Mouse (Mus musculus): Measurements from ENCODE around the gene Osbpl5. TPM values are rescaled to one million over a fixed set of nuclear protein-coding genes. Genes with fewer than 3 reads are reported as not detected.

Osbpl5 gene
- polyA plus RNA-seq, 1 experiment from 2014 or later: 36.6 TPM

- Histone ChIP-seq H3K27me3 (replicated peaks) (peaks cover 43% of the 10 kb centered on the region), H3K27ac (ENCODE audit: poor library complexity, severe bottlenecking) (no peak overlapping the region), H3K36me3 (no peaks in the 10 kb centered on the region), H3K4me3 (no peak overlapping the region), H3K9ac (no peak overlapping the region), H3K4me2 (no peak overlapping the region), H3K4me1 (replicated peaks) (peaks cover 33% of the 10 kb centered on the region), H3K9me3 (replicated peaks) (no peaks in the 10 kb centered on the region)
- no peak for ATAC-seq (ENCODE audit: insufficient number of reproducible peaks, low FRiP score)
- 62% methylated on average over 3 of the region's 3 CpGs for WGBS
Observed at GRCm38 (mm10) chr7:143752606-143753005, 4.2 kb downstream of the Osbpl5 start.

- Histone ChIP-seq H3K36me3 (no peaks in the 10 kb centered on the region), H3K27ac (ENCODE audit: poor library complexity, severe bottlenecking) (no peak overlapping the region), H3K9ac (no peak overlapping the region), H3K4me3 (no peak overlapping the region), H3K27me3 (replicated peaks) (peaks cover 40% of the 10 kb centered on the region), H3K9me3 (replicated peaks) (no peaks in the 10 kb centered on the region), H3K4me2 (no peak overlapping the region), H3K4me1 (replicated peaks) (peaks cover 27% of the 10 kb centered on the region)
- ATAC-seq (ENCODE audit: insufficient number of reproducible peaks, low FRiP score): no peak
- 31% methylated on average over 4 of the region's 4 CpGs for whole genome bisulfite sequencing
Observed at GRCm38 (mm10) chr7:143752056-143752455, 4.7 kb downstream of the Osbpl5 start.

GRCm38 (mm10) chr7:143751380-143751779 is 5.4 kb downstream of the Osbpl5 start:
- no peak for ATAC-seq (ENCODE audit: insufficient number of reproducible peaks, low FRiP score)
- peaks cover 36% of the 10 kb centered on the region for H3K27me3 ChIP-seq (replicated peaks)
- no peak overlapping the region for H3K4me2 ChIP-seq
- H3K4me3 ChIP-seq: no peak overlapping the region
- peaks cover 21% of the 10 kb centered on the region for H3K4me1 ChIP-seq (replicated peaks)
- WGBS: 62% methylated on average over 1 of the region's 1 CpGs
- no peaks in the 10 kb centered on the region for H3K36me3 ChIP-seq
- no peak overlapping the region for H3K9ac ChIP-seq
- no peak overlapping the region for H3K27ac ChIP-seq (ENCODE audit: poor library complexity, severe bottlenecking)
- no peaks in the 10 kb centered on the region for H3K9me3 ChIP-seq (replicated peaks)

DNA sequence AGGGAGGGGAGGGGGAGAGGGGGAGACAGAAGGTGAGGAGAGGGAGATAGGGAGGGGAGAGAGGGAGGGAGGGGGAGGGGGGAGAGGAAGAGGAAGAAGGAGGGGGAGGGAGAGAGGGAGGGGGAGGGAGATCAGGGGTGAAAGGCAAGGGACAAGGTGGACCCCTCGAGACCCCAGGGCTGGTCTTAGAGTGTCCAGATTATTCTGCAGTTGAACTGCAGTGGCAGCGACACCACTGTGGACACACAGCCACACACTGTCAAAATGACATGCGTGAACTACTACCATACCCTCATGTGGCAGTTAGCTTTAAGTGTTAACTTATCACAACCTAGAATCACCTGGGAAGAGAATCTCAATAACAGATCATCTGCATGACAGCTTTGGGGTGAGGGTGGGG is 7.7 kb downstream of the Osbpl5 start:
- Histone ChIP-seq H3K4me2 (no peak overlapping the region), H3K36me3 (no peaks in the 10 kb centered on the region), H3K27me3 (replicated peaks) (peaks cover 14% of the 10 kb centered on the region), H3K4me1 (replicated peaks) (peaks cover 22% of the 10 kb centered on the region), H3K27ac (ENCODE audit: poor library complexity, severe bottlenecking) (no peak overlapping the region), H3K4me3 (no peak overlapping the region), H3K9ac (no peak overlapping the region), H3K9me3 (replicated peaks) (no peaks in the 10 kb centered on the region)
- WGBS: 67% methylated on average over 3 of the region's 3 CpGs
- ATAC-seq (ENCODE audit: insufficient number of reproducible peaks, low FRiP score): no peak

- H3K27ac ChIP-seq (ENCODE audit: poor library complexity, severe bottlenecking): no peak overlapping the region
Observed at GRCm38 (mm10) chr7:143748041-143748868, 8.5 kb downstream of the Osbpl5 start.

DNA sequence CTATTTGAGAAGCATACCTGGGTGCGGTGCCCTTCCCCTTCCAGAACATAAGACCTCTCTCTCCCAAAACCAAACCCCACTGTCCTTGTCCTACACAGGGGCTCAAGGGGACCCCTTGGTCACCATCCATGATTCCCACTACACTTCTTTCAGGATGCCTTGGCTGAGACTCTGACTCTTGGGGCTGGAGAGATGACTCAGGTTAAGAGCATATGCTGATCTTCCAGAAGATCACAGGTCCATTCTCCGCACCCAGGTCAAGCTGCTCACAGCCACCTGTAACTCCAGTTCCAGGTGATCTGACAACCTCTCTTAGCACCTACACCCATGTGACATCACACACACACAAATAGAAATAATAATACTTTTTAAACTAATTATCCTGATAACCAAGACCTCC is 16.1 kb downstream of the Osbpl5 start:
- WGBS: 22% methylated on average over 2 of the region's 2 CpGs
- ATAC-seq (ENCODE audit: insufficient number of reproducible peaks, low FRiP score): no peak
- Histone ChIP-seq H3K4me2 (peak overlapping the region; percentile 84), H3K27ac (ENCODE audit: poor library complexity, severe bottlenecking) (no peak overlapping the region), H3K27me3 (replicated peaks) (peaks cover 16% of the 10 kb centered on the region; the same call in 1 of the 2 replicates), H3K9me3 (replicated peaks) (no peaks in the 10 kb centered on the region), H3K4me1 (replicated peaks) (peaks cover 36% of the 10 kb centered on the region), H3K36me3 (no peaks in the 10 kb centered on the region; the same call in 1 of the 2 replicates), H3K9ac (peak overlapping the region; percentile 87), H3K4me3 (peak overlapping the region; percentile 69)

More at GRCm38 (mm10) chr7:143748041-143748868, 8.5 kb downstream of the Osbpl5 start:
- Histone ChIP-seq H3K27me3 (replicated peaks) (peaks cover 19% of the 10 kb centered on the region), H3K4me1 (replicated peaks) (peaks cover 22% of the 10 kb centered on the region), H3K9ac (peak overlapping the region; percentile 49), H3K9me3 (replicated peaks) (no peaks in the 10 kb centered on the region), H3K36me3 (no peaks in the 10 kb centered on the region), H3K4me3 (peak overlapping the region; percentile 25), H3K4me2 (peak overlapping the region; percentile 64)
- peak; percentile 66; the same call in 1 of the 2 replicates for ATAC-seq (ENCODE audit: insufficient number of reproducible peaks, low FRiP score)
- WGBS: 4% methylated on average over 16 of the region's 16 CpGs

- Histone ChIP-seq H3K36me3 (peaks cover 2% of the 10 kb centered on the region; the same call in 1 of the 2 replicates), H3K27ac (ENCODE audit: poor library complexity, severe bottlenecking) (peak overlapping the region; percentile 79), H3K4me3 (peak overlapping the region; percentile 69), H3K4me2 (peak overlapping the region; percentile 84), H3K4me1 (replicated peaks) (peaks cover 36% of the 10 kb centered on the region), H3K9ac (peak overlapping the region; percentile 87), H3K27me3 (replicated peaks) (peaks cover 16% of the 10 kb centered on the region; the same call in 1 of the 2 replicates), H3K9me3 (replicated peaks) (no peaks in the 10 kb centered on the region)
- ATAC-seq (ENCODE audit: insufficient number of reproducible peaks, low FRiP score): peak; percentile 85
- WGBS: 2% methylated on average over 38 of the region's 38 CpGs
Observed at GRCm38 (mm10) chr7:143739511-143740461, 17.0 kb downstream of the Osbpl5 start.

- Histone ChIP-seq H3K27ac (ENCODE audit: poor library complexity, severe bottlenecking) (peak overlapping the region; percentile 79), H3K4me1 (replicated peaks) (peaks cover 37% of the 10 kb centered on the region), H3K4me3 (peak overlapping the region; percentile 69), H3K27me3 (replicated peaks) (peaks cover 13% of the 10 kb centered on the region; the same call in 1 of the 2 replicates), H3K4me2 (peak overlapping the region; percentile 84), H3K9me3 (replicated peaks) (no peaks in the 10 kb centered on the region), H3K9ac (peak overlapping the region; percentile 87), H3K36me3 (peaks cover 14% of the 10 kb centered on the region)
- 15% methylated on average over 5 of the region's 5 CpGs for WGBS
- ATAC-seq (ENCODE audit: insufficient number of reproducible peaks, low FRiP score): peak; percentile 56
Observed at GRCm38 (mm10) chr7:143738601-143739006, 18.2 kb downstream of the Osbpl5 start.

DNA sequence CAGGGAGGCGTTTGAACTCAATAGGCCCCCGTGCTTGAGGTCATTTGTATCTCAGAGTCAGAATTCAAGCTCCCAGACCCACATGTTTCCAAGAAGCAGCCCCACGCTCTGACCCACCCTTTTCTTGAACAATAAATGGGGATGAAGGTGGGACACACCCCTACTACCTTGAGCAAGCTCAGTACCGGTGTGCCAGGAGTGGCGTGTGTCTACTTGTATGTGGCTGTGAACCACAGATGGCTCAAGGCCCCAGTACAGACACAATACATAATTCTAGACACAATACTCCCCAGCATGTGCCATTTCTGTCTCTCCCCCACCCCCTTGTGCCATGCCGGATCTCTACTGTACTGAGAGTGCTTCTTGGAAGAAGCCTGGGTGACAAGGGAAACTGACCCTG is 18.6 kb downstream of the Osbpl5 start:
- Histone ChIP-seq H3K27ac (ENCODE audit: poor library complexity, severe bottlenecking) (peak overlapping the region; percentile 79), H3K9me3 (replicated peaks) (no peaks in the 10 kb centered on the region), H3K4me2 (peak overlapping the region; percentile 84), H3K36me3 (peaks cover 17% of the 10 kb centered on the region), H3K4me3 (peak overlapping the region; percentile 69), H3K9ac (peak overlapping the region; percentile 87), H3K27me3 (replicated peaks) (peaks cover 11% of the 10 kb centered on the region; the same call in 1 of the 2 replicates), H3K4me1 (replicated peaks) (peaks cover 39% of the 10 kb centered on the region)
- 45% methylated on average over 6 of the region's 6 CpGs for WGBS
- ATAC-seq (ENCODE audit: insufficient number of reproducible peaks, low FRiP score): no peak; the same call in 1 of the 2 replicates

DNA sequence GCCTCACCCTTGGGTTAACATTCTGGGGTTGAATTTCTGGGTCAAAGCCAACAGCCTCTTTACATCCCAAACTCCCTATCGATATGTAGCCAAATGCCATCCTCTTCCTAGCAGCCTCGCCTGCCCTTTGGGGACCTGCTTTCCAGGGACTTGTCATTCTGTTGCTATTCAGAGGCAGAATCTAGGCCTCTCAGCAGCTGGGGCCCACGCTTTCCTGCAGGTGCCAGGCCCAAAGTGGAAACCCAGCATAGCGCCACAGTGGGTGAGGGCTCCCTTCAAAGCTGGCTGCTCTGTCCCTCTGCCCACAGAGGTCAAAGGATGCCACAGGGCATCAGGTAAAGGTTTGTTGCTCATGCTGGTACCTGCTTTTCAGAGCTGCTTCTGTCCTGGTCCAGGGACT is 23.0 kb downstream of the Osbpl5 start:
- WGBS: 78% methylated on average over 4 of the region's 4 CpGs
- no peak overlapping the region for H3K9ac ChIP-seq
- H3K9me3 ChIP-seq (replicated peaks): no peaks in the 10 kb centered on the region
- ATAC-seq (ENCODE audit: insufficient number of reproducible peaks, low FRiP score): no peak
- peaks cover 21% of the 10 kb centered on the region for H3K36me3 ChIP-seq
- no peak overlapping the region for H3K4me3 ChIP-seq
- peaks cover 42% of the 10 kb centered on the region for H3K4me1 ChIP-seq (replicated peaks)
- H3K27me3 ChIP-seq (replicated peaks): no peaks in the 10 kb centered on the region
- no peak overlapping the region for H3K4me2 ChIP-seq
- H3K27ac ChIP-seq (ENCODE audit: poor library complexity, severe bottlenecking): no peak overlapping the region

DNA sequence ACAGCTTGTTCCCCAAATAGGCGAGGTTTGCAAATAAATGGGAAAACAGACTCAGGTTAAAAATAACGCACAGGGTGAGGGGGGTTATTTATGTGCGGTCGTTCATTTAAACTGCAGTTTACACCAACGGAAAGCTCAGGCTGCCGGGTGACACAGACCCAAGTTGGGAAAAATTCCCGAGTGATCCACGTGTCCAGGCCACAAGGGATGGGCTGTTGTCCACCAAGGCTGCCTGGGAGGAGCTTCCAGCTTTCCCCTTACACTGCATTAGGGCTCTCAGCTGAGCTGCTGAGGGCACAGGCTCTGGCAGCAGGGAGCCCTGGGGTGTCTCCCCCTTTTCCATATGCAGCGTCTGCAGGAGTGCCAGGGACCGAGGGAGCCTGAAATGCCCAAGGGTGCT is 26.9 kb downstream of the Osbpl5 start:
- no peak overlapping the region for H3K27ac ChIP-seq (ENCODE audit: poor library complexity, severe bottlenecking)
- no peaks in the 10 kb centered on the region for H3K9me3 ChIP-seq (replicated peaks)
- WGBS: 65% methylated on average over 10 of the region's 10 CpGs
- H3K4me3 ChIP-seq: no peak overlapping the region
- ATAC-seq (ENCODE audit: insufficient number of reproducible peaks, low FRiP score): no peak
- peaks cover 29% of the 10 kb centered on the region for H3K36me3 ChIP-seq
- H3K27me3 ChIP-seq (replicated peaks): no peaks in the 10 kb centered on the region
- H3K4me2 ChIP-seq: no peak overlapping the region
- H3K4me1 ChIP-seq (replicated peaks): peaks cover 40% of the 10 kb centered on the region
- H3K9ac ChIP-seq: no peak overlapping the region
